Comparison of ENCODE assay signal across 14 mouse cellular contexts in the genomic region with DNA sequence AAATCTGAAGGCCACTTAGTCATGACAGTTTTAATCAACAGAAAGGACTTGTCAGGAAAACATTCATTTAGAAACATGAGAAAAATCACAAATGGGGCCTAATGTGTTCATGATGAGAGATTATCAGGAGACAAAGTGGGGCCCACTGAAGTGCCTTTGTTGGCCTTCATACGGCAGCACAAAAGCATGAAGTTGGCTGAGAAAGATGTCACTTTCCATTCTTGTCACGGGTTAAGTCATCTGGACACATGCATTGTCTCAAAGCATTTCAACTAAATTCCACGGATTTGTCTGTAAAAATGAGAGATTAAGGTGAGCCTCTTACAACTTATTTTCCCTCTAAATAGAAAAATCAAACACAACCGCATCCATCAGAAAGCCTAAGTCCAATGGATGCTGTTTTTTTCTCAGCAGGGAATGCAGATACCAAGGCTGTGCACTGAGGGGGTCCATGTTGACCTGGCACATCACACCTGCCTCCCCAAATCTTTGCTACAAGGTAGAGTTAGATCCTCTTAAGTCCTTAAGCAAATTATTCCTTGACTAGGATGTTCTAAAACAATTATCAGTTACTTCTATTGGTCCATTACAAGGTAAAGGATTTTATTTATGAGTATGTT.
"Had no signal": no experiment of that assay in that cellular context is flagged by ENCODE, and none has a peak within 500 bp of the region (broad histone marks: within the 10 kb centered on the region; RNA-seq: fewer than 3 reads in every experiment).

No protein-coding gene starts in this region.

- H3K9me3 ChIP-seq: limb, embryonic 10.5 days; liver, embryonic 15.5 days; megakaryocyte, embryonic 14.5 days; neural tube, embryonic 12.5 days; stomach, embryonic 15.5 days had no signal

- H3K9ac ChIP-seq: liver, embryonic 15.5 days; neural tube, embryonic 12.5 days; stomach, embryonic 15.5 days had no signal

- DNase-seq: kidney, adult 18-20 months; kidney, postnatal 10 days; lung, adult 2 months; right cerebral cortex, postnatal 14 days; thymus, postnatal 4 days had no signal

- H3K36me3 ChIP-seq: limb, embryonic 10.5 days; liver, embryonic 15.5 days; neural tube, embryonic 12.5 days; stomach, embryonic 15.5 days had no signal

- H3K4me3 ChIP-seq: left cerebral cortex, adult 2 months; limb, embryonic 10.5 days; liver, embryonic 15.5 days; megakaryocyte, embryonic 14.5 days; neural tube, embryonic 12.5 days; stomach, embryonic 15.5 days had no signal

- ATAC-seq: lung, postnatal 0 days had no signal

- H3K4me2 ChIP-seq: liver, embryonic 11.5 days; liver, embryonic 15.5 days; neural tube, embryonic 12.5 days; stomach, embryonic 15.5 days had no signal

- H3K27ac ChIP-seq: left cerebral cortex, adult 2 months; limb, embryonic 10.5 days; liver, embryonic 15.5 days; macrophage; neural tube, embryonic 12.5 days; stomach, embryonic 15.5 days had no signal

- H3K27me3 ChIP-seq: liver, embryonic 15.5 days; megakaryocyte, embryonic 14.5 days; neural tube, embryonic 12.5 days; stomach, embryonic 15.5 days had no signal

- H3K4me1 ChIP-seq: limb, embryonic 10.5 days; liver, embryonic 15.5 days; megakaryocyte, embryonic 14.5 days; neural tube, embryonic 12.5 days; stomach, embryonic 15.5 days had no signal
